Mouse (Mus musculus): Measurements from ENCODE around the gene Adad2.

- TF ChIP-seq CHD2 (IDR thresholded peaks at IDR 0.05; ENCODE audit: low read length) (no peak), MAX (IDR thresholded peaks at IDR 0.05; ENCODE audit: low read length) (no peak), POLR2A (IDR thresholded peaks at IDR 0.05; ENCODE audit: control insufficient read depth in 1 of 2, insufficient read depth in 1 of 2, low read depth in 1 of 2, low read length in 2 of 2, poor library complexity in 1 of 2) (no peak), GATA1 (IDR thresholded peaks at IDR 0.05; ENCODE audit: low read depth, low read length) (no peak), ZC3H11A (IDR thresholded peaks at IDR 0.05; ENCODE audit: low read depth, low read length) (no peak), CTCF (IDR thresholded peaks at IDR 0.05 in 2 of 3, conservative IDR thresholded peaks at IDR 0.05 in 1 of 3; ENCODE audit: control insufficient read depth in 1 of 3, insufficient read depth in 1 of 3, low read depth in 2 of 3, low read length in 3 of 3, poor library complexity in 1 of 3, severe bottlenecking in 1 of 3) (no peak), E2F4 (IDR thresholded peaks at IDR 0.05; ENCODE audit: borderline replicate concordance, low read depth, low read length) (no peak), MYB (IDR thresholded peaks at IDR 0.05; ENCODE audit: low read depth, low read length) (no peak), ETS1 (IDR thresholded peaks at IDR 0.05; ENCODE audit: low read depth, low read length) (no peak), TAL1 (IDR thresholded peaks at IDR 0.05; ENCODE audit: low read length) (no peak), POLR2AphosphoS5 (IDR thresholded peaks at IDR 0.05; ENCODE audit: borderline replicate concordance, low read depth, low read length) (no peak), USF1 (IDR thresholded peaks at IDR 0.05; ENCODE audit: low read depth, low read length) (no peak), TBP (IDR thresholded peaks at IDR 0.05; ENCODE audit: low read depth, low read length) (no peak)
These were observed 10.0 kb downstream of the Adad2 start for GRCm38 (mm10) chr8:119622555-119622954.

All from MEL (cell line).